Mouse (Mus musculus) liver, adult 2 months (tissue): ENCODE results near the gene Olfr986. TPM values are rescaled to one million over a fixed set of nuclear protein-coding genes. Genes with fewer than 3 reads are reported as not detected.

Experiments used
- DNase-seq: peaks from one replicate; pipeline ENCODE4 v3.0.0-alpha.2; 2011; ENCODE audit warnings: low read depth, low spot score; ENCODE audit errors: extremely low read depth
- H3K27ac ChIP-seq: fragments of 200-500 bp; replicated peaks from 2 replicates; pipeline ENCODE4 v1.5.1; 2012; ENCODE audit warnings: low read depth, mild to moderate bottlenecking, control low read depth, inconsistent platforms, low read length; ENCODE audit not compliant: insufficient read depth
- H3K27me3 ChIP-seq: fragments of 200-500 bp; 2 replicates; pipeline ENCODE4 v1.6.1; 2012; ENCODE audit warnings: mild to moderate bottlenecking, moderate library complexity, low read length, inconsistent platforms; ENCODE audit not compliant: control insufficient read depth, insufficient read depth
- H3K36me3 ChIP-seq: fragments of 200-500 bp; 2 replicates; pipeline ENCODE4 v1.6.1; 2012; ENCODE audit warnings: low read length, inconsistent platforms; ENCODE audit not compliant: control insufficient read depth, insufficient read depth
- H3K4me1 ChIP-seq: fragments of 200-500 bp; 2 replicates; pipeline ENCODE4 v1.6.1; 2011; ENCODE audit warnings: low read length; ENCODE audit not compliant: control insufficient read depth, insufficient read depth
- H3K4me3 ChIP-seq: fragments of 200-500 bp; 2 replicates; pipeline ENCODE4 v1.5.1; 2011; ENCODE audit warnings: low read depth, mild to moderate bottlenecking, control low read depth, low read length, moderate library complexity; ENCODE audit not compliant: insufficient read depth
- H3K79me2 ChIP-seq: fragments of 200-500 bp; 2 replicates; pipeline ENCODE4 v1.6.1; 2012; ENCODE audit warnings: inconsistent platforms, mild to moderate bottlenecking, low read length, moderate library complexity; ENCODE audit not compliant: control insufficient read depth, insufficient read depth
- H3K9ac ChIP-seq: fragments of 200-500 bp; 2 replicates; pipeline ENCODE4 v1.6.1; 2012; ENCODE audit warnings: low read depth, mild to moderate bottlenecking, control low read depth, inconsistent platforms, low read length
- CTCF ChIP-seq: fragments of 200-500 bp; IDR thresholded peaks from 2 replicates; pipeline ENCODE4 v1.5.1; 2011; ENCODE audit warnings: low read depth, low read length, control low read depth
- POLR2A ChIP-seq: fragments of 200-500 bp; IDR thresholded peaks from 2 replicates; pipeline ENCODE4 v1.6.1; 2011; ENCODE audit warnings: low read length, control low read depth; ENCODE audit not compliant: insufficient read depth; ENCODE audit errors: extremely low read depth
- WGBS: fragments of 180-500 bp; shearing (Covaris S2); methylation state at CpG from one replicate; pipeline ENCODE4 v1.1.7; 2018; 5-methylcytosine and 5-hydroxymethylcytosine counted together
- polyA plus RNA-seq: library from polyadenylated mRNA; depleted of rRNA; stranded (reverse); fragments of >200 nt; gene quantifications from 2 replicates; pipeline ENCODE4 v1.2.3, GENCODE M21; 2012; rRNA removed
- total RNA-seq: library from RNA; depleted of rRNA; stranded (reverse); fragments of >200 nt; gene quantifications from 2 replicates; pipeline ENCODE4 v1.2.3, GENCODE M21; 2014; rRNA removed

Olfr986 gene
- total RNA-seq: 0.09 TPM in 1 of 2 replicates, not detected in the other
- polyA plus RNA-seq: not detected in 2 replicates

GRCm38 (mm10) chr9:40180620-40181019 is at the start of gene Olfr986:
Olfr986 (plus strand) TSS chr9:40180920.
- Histone ChIP-seq H3K27ac (no peak within 1 kb of the TSS), H3K79me2 (no peaks in the 10 kb centered on the region), H3K36me3 (no peaks in the 10 kb centered on the region), H3K4me3 (no peak within 1 kb of the TSS), H3K4me1 (no peaks in the 10 kb centered on the region), H3K9ac (no peak within 1 kb of the TSS), H3K27me3 (0 out of 2 replicates have a peak, but pooled peaks cover 2% of the 10 kb centered on the region)
- no peak for DNase-seq
- TF ChIP-seq CTCF: no peak
- no peak for TF ChIP-seq POLR2A
- 83% methylated on average over 5 of the region's 5 CpGs for WGBS

- 74% methylated on average over 6 of the region's 6 CpGs for WGBS
- no peaks in the 10 kb centered on the region for H3K36me3 ChIP-seq
- no peak overlapping the region for H3K27ac ChIP-seq
- no peak overlapping the region for H3K9ac ChIP-seq
- H3K4me3 ChIP-seq: no peak overlapping the region
- no peaks in the 10 kb centered on the region for H3K79me2 ChIP-seq
- no peak for TF ChIP-seq POLR2A
- TF ChIP-seq CTCF: no peak
- no peaks in the 10 kb centered on the region for H3K27me3 ChIP-seq
- H3K4me1 ChIP-seq: no peaks in the 10 kb centered on the region
- DNase-seq: no peak
Observed at GRCm38 (mm10) chr9:40136987-40137688, 43.6 kb upstream of the Olfr986 start.

- no peak overlapping the region for H3K9ac ChIP-seq
- H3K27me3 ChIP-seq: no peaks in the 10 kb centered on the region
- H3K4me1 ChIP-seq: no peaks in the 10 kb centered on the region
- no peaks in the 10 kb centered on the region for H3K79me2 ChIP-seq
- TF ChIP-seq POLR2A (no peak), CTCF (no peak)
- H3K27ac ChIP-seq: no peak overlapping the region
- no peaks in the 10 kb centered on the region for H3K36me3 ChIP-seq
- 37% methylated on average over 4 of the region's 4 CpGs for WGBS
- no peak overlapping the region for H3K4me3 ChIP-seq
- no peak for DNase-seq
Observed at GRCm38 (mm10) chr9:40139484-40139883, 41.2 kb upstream of the Olfr986 start.

- Histone ChIP-seq H3K4me3 (no peak overlapping the region), H3K27me3 (no peaks in the 10 kb centered on the region), H3K79me2 (no peaks in the 10 kb centered on the region), H3K9ac (no peak overlapping the region), H3K36me3 (no peaks in the 10 kb centered on the region), H3K27ac (no peak overlapping the region), H3K4me1 (no peaks in the 10 kb centered on the region)
- TF ChIP-seq CTCF (no peak), POLR2A (no peak)
- no peak for DNase-seq
- 55% methylated on average over 1 of the region's 1 CpGs for WGBS
Observed at GRCm38 (mm10) chr9:40141544-40141943, 39.2 kb upstream of the Olfr986 start.

- Histone ChIP-seq H3K36me3 (no peaks in the 10 kb centered on the region), H3K27ac (no peak overlapping the region), H3K9ac (no peak overlapping the region), H3K4me1 (no peaks in the 10 kb centered on the region), H3K27me3 (no peaks in the 10 kb centered on the region; the same call in 1 of the 2 replicates), H3K4me3 (no peak overlapping the region), H3K79me2 (no peaks in the 10 kb centered on the region)
- TF ChIP-seq POLR2A: no peak
- no peak for TF ChIP-seq CTCF
- DNase-seq: no peak
- WGBS: 78% methylated on average over 4 of the region's 4 CpGs
Observed at GRCm38 (mm10) chr9:40155118-40155644, 25.5 kb upstream of the Olfr986 start.

- Histone ChIP-seq H3K9ac (no peak overlapping the region), H3K79me2 (no peaks in the 10 kb centered on the region), H3K36me3 (no peaks in the 10 kb centered on the region), H3K4me1 (no peaks in the 10 kb centered on the region), H3K4me3 (no peak overlapping the region), H3K27ac (no peak overlapping the region), H3K27me3 (no peaks in the 10 kb centered on the region)
- no peak for DNase-seq
- no peak for TF ChIP-seq CTCF
- no peak for TF ChIP-seq POLR2A
- 90% methylated on average over 1 of the region's 1 CpGs for WGBS
Observed at GRCm38 (mm10) chr9:40166446-40166845, 14.3 kb upstream of the Olfr986 start.
